Mouse (Mus musculus): ENCODE measurements around the gene Cnn3.

DNA sequence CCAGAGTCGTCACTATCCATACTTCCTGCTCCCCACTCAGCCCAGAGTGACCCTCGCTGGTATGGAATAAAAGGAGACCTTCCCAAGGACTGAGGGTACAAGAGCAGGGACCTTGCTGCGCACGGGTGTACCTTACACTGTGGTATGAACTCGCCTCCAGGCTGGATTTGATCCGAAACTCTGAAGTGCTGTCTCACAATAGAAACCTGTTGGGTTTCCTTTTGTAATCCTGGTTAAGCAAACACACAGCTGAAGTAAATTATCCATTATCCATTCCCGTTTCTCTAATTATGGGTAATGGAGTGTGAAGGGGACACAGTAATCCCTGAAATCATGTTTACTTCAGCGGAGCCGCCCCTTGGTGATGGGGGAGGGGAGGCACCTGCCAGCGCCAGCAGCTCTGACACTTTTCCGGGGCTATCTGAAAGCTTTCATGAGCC, 21.8 kb downstream of the Cnn3 start:
- TF ChIP-seq CTCF (IDR thresholded peaks at IDR 0.05; ENCODE audit: borderline replicate concordance, extremely low read depth, insufficient read depth, insufficient read length) (no peak), POLR2A (IDR thresholded peaks at IDR 0.05; ENCODE audit: borderline replicate concordance, extremely low read depth, insufficient read depth, insufficient read length, poor library complexity, severe bottlenecking) (no peak)
